Mouse (Mus musculus) bone marrow macrophage, adult 2 months (primary cell): ENCODE results near the gene Gm29133. TPM values are rescaled to one million over a fixed set of nuclear protein-coding genes. Genes with fewer than 3 reads are reported as not detected.

ENCODE experiments used
- H3K27ac ChIP-seq: 2 replicates; pipeline ENCODE4 v1.5.1; 2012; ENCODE audit warnings: low read depth, low read length; ENCODE audit not compliant: insufficient read depth
- H3K4me1 ChIP-seq: 2 replicates; pipeline ENCODE4 v1.6.1; 2012; ENCODE audit warnings: low read length; ENCODE audit not compliant: control insufficient read depth, insufficient read depth
- H3K4me3 ChIP-seq: 2 replicates; pipeline ENCODE4 v1.5.1; 2012; ENCODE audit warnings: mild to moderate bottlenecking, low read length, moderate library complexity; ENCODE audit not compliant: insufficient read depth
- CTCF ChIP-seq: IDR thresholded peaks from 2 replicates; pipeline ENCODE4 v1.5.1; 2012; ENCODE audit warnings: low read depth, mild to moderate bottlenecking, low read length, moderate library complexity
- POLR2A ChIP-seq: IDR thresholded peaks from 2 replicates; pipeline ENCODE4 v1.6.1; 2012; ENCODE audit warnings: mild to moderate bottlenecking, low read depth, low read length, borderline replicate concordance
- polyA plus RNA-seq: library from polyadenylated mRNA; stranded (reverse); fragments of >200 nt; gene quantifications from 2 replicates; pipeline ENCODE4 v1.2.4, GENCODE M21; 2012; ENCODE audit not compliant: missing spikeins, insufficient read depth, insufficient read length

Gene Gm29133
- polyA plus RNA-seq, 1 experiment = not detected

DNA sequence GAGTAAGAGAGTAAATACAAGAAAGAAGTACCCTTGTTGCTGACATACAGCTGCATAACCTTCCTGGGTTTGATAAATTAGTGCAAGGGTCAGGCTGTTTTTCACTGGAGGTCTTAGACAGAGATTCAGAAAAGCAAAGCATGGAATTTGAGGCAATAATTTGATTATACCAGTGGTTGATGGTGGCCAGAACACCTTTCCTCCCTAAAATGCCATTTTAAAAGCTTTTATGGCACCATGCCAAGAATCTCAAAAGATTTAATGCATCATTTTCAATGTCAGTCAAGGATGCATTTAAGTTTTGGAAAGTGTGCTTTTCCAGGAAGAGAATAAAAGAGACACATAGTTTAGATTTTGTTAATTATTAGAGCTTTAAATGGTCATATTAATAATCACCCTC is 60.0 kb downstream of the Gm29133 start:
- no peak overlapping the region for H3K4me3 ChIP-seq
- no peak overlapping the region for H3K27ac ChIP-seq
- TF ChIP-seq POLR2A (no peak), CTCF (no peak)
- H3K4me1 ChIP-seq = no peaks in the 10 kb centered on the region

DNA sequence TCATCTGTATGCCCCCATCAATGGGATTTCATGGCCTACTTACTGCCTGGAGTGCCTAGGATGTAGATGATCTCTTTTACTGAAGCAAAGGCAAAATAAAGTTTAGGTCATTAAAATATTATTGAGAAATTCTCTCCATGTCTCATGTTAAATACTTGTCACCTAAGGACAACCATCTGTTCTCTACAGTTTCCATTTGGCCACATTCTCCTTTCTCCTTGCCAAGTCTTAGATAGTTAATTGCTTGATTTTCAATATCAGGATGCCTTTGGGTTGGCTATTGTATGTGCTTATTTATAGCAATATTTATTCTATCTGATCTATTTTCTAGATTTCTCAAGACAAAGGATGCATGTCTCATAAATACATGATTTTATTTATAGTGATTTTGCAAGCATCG is 75.9 kb downstream of the Gm29133 start:
- H3K4me3 ChIP-seq = no peak overlapping the region
- no peak overlapping the region for H3K27ac ChIP-seq
- TF ChIP-seq CTCF (no peak), POLR2A (no peak)
- H3K4me1 ChIP-seq = peaks cover 6% of the 10 kb centered on the region

DNA sequence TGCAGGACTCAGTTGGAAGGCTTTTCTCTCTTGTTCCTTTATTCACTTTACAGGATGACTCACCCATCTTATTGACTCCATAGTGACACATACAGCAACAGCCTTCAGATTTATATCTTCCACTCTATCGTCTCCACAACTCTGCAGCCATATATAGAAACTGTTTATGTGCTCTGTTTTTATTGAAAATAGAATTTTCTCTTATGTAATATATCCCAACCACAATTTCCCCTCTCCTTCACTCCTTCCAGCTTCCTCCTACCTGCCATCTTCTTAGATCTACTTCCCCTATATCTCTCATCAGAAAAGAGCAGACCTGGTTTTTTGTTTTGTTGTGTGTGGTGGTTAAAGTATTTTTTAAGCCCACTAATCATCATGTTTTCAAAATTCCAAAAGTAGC is 76.5 kb downstream of the Gm29133 start:
- H3K4me3 ChIP-seq = no peak overlapping the region
- peaks cover 6% of the 10 kb centered on the region for H3K4me1 ChIP-seq
- no peak overlapping the region for H3K27ac ChIP-seq
- TF ChIP-seq POLR2A (no peak), CTCF (no peak)

DNA sequence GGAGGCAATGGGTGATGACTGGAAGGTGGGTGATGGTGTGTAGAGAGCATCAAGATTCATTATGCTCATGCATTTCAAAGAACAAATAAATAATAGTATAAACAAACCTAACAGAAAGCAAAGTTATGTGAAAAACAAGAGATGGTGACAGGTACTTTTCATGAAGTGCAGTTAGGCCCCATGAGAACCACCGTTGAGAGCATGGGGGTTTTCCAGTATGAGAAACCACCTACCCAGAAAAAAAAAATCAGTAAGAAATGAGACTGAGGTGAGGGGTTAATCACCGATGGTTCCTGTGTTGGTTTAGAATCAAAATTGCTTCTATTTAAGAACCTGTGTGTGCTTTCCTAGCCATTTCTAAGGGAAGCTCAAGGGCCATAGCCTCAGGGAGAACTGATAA is 86.8 kb downstream of the Gm29133 start:
- H3K27ac ChIP-seq = no peak overlapping the region
- no peak overlapping the region for H3K4me3 ChIP-seq
- peaks cover 11% of the 10 kb centered on the region for H3K4me1 ChIP-seq
- no peak for TF ChIP-seq CTCF
- TF ChIP-seq POLR2A = no peak

DNA sequence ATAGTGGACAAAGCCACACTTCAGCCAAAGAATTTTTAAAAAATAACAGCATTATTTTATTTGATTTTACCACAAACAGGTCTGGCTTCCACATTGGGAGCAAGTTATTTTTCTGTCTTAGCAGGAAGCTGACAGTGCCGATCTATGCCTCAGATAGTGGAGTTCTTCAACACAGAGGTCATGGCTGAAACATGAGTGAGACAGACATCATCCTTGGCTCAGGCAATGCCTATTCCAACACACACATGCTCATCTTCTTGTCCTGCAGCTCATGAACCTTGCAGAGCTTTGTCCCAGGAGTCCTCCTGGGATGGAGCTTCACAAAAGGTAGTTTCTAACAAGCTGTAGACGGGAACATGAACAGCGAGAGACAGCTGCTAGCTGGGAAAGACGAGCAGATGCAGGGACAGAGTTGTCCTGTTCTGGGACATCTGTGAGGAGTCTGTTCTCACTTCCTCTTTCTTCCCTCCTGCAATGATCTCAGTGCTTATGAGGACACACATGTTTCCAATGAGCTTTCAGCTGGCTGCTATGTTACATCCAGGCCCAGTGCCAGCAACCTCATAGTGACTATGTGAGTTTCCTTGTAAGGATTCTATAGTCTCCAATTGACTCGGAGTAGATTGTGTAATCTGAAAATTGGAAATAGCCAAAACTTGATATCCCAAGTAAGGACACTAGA is 87.4 kb downstream of the Gm29133 start:
- TF ChIP-seq CTCF (no peak), POLR2A (no peak)
- Histone ChIP-seq H3K27ac (peak overlapping the region; percentile 44), H3K4me3 (peak overlapping the region; percentile 14), H3K4me1 (peaks cover 11% of the 10 kb centered on the region)

Other genes starting within 250 kb of the Gm29133 start
- 106 and 110 TPM in 2 replicates for gene Pdcd10, start 191.3 kb upstream of the Gm29133 start, polyA plus RNA-seq
- gene Serpini1, start 190.7 kb upstream of the Gm29133 start, polyA plus RNA-seq = 0.60 and 0.80 TPM in 2 replicates
- 16.0 and 19.7 TPM in 2 replicates for gene Golim4, start 208.8 kb downstream of the Gm29133 start, polyA plus RNA-seq